Mouse (Mus musculus) heart, adult 8-10 months (tissue): ENCODE results near the gene Slc39a10. TPM values are rescaled to one million over a fixed set of nuclear protein-coding genes. Genes with fewer than 3 reads are reported as not detected.
"Not testable (repeated sequence)": the region's sequence is repeated elsewhere in the genome, so short reads cannot be mapped to it uniquely, and the experiment has no call there.

Experiments used
- DNase-seq: peaks from one replicate; pipeline ENCODE4 v3.0.0; 2022; ENCODE audit warnings: low spot score
- total RNA-seq, 4 experiments: library from RNA; stranded (reverse); gene quantifications; 2 replicates each; pipeline ENCODE4 v1.2.4; 2022

Gene Slc39a10
- total RNA-seq, 4 experiments from 2014 or later: 5.5 to 8.5 (median 7.6) TPM

GRCm38 (mm10) chr1:46864175-46864885 is 28.3 kb downstream of the Slc39a10 start:
- DNase-seq: no peak

DNA sequence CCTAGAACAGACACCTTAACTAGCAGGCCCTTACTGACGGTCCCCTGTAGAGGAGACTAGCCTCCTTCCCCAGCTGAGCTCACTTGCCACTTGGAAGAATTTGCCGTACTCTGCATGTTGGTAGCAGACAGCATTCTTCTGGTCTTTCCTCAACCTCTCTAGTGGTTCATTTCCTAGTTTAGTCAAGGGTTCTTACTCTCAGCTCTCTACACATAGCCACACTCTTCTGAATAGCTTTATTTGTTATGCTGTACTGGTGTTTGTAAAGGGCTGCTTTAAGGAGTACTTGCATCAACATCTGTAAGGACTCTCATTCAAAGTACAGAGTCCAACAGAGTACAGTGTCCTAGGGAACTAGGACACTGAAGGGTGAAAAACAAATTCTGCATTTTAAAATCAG is 29.2 kb downstream of the Slc39a10 start:
- DNase-seq: no peak

DNA sequence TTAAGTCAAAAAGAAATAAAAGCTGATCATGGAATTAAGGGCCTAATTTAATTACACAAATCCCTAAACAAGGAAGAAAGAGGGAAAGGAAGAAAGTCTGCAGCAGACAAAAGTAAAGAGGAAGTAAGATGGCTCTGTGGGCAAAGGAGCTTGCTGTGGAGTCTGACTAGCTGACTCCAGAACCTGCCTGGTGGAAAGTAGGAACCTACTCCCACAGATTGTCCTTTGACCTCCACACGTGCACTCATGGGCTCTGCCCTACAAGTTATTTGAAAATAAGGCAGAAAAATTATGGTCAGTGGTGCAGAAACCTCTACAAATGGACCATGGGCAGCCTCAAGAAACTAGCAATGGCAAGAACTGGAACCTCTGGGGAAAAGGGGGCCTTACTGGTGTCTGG is 32.6 kb downstream of the Slc39a10 start:
- DNase-seq: no peak

DNA sequence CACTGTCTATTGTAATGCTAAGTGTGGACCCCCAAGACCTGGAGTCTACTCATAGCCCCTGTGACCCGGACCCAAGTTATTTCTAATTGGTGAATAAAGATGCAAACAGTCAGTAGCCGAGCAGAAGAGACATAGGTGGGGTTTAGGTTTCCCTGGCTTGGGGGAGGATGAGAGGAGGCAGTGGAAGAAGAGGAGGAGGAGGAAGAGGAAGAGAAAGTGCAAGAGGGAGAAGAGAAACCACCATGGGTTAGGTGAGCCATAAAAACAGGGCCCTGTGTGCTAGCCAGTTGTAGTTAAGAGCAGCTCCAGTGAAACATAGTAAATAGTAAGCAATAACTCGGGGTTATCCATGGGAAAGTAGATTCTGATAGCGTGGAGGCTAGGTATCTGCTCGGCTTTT is 34.1 kb downstream of the Slc39a10 start:
- no peak for DNase-seq

DNA sequence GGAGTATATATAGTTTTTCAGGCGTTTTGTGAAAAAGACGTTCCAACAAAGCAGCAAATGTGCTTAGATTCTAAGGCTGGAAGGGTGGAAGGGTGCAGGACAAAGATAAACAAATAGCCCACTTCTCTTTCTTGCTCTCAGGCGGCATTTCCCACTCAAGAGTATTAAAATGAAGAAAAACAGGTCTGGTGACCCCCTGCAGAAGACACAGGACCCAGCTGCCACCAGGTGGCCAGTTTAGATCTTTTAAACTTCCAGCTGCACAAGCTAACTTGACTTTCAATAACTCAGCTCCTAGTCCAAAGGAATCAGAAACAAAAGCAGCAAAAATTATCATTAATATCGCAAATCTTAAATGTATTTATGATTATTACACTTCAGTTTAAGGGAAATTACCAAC is 36.2 kb downstream of the Slc39a10 start:
- DNase-seq: no peak

- DNase-seq: peak; percentile 88
Observed at GRCm38 (mm10) chr1:46854036-46854900, 38.4 kb downstream of the Slc39a10 start.

- DNase-seq: peak; percentile 96
Observed at GRCm38 (mm10) chr1:46853317-46854035, 39.2 kb downstream of the Slc39a10 start.

GRCm38 (mm10) chr1:46852600-46853272 is 39.9 kb downstream of the Slc39a10 start:
- DNase-seq: peak; percentile 51

GRCm38 (mm10) chr1:46852216-46852599 is 40.4 kb downstream of the Slc39a10 start:
- DNase-seq: no peak

- no peak for DNase-seq
Observed at GRCm38 (mm10) chr1:46851586-46851985, 41.1 kb downstream of the Slc39a10 start.

- peak; percentile 91 for DNase-seq
Observed at GRCm38 (mm10) chr1:46849758-46850157, 42.9 kb downstream of the Slc39a10 start.

DNA sequence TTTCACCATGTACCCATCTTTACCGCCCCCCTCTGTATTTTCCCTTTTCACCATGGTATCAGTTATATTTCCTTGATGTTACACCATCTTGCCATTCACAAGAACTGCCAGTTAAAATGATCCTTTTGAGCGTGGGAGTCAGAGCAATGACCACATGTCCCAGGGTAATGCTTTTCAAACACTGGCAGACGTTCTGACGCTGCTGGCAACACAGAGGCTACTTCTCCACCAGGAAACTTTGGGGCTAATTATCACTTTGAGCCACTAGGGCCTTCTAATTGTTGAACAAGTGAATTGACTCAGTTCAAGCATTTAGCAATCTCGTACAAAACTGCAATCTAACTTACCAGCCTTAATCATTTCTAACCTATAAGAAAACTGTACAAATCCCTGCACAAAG is 47.4 kb downstream of the Slc39a10 start:
- no peak for DNase-seq

DNA sequence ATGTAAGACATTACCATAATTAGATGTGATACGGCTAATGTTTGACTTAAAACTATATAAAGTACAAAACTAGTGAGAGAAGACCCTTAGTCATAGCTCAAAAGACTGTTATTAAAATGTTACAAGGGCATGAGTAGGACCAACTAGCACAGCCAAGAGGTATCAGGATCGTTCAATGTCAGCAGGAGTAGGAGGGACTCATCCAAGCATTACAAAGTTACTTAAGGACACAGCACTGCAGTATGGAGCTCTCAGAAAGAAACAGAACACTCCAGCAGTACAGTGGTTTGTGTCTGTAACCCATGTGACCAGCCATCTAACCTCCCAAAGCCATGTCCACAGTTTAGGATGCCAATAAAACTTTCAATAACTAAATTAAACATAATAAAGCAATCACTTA is 48.4 kb downstream of the Slc39a10 start:
- DNase-seq: no peak

- DNase-seq: no peak
Observed at GRCm38 (mm10) chr1:46843406-46843805, 49.2 kb downstream of the Slc39a10 start.

DNA sequence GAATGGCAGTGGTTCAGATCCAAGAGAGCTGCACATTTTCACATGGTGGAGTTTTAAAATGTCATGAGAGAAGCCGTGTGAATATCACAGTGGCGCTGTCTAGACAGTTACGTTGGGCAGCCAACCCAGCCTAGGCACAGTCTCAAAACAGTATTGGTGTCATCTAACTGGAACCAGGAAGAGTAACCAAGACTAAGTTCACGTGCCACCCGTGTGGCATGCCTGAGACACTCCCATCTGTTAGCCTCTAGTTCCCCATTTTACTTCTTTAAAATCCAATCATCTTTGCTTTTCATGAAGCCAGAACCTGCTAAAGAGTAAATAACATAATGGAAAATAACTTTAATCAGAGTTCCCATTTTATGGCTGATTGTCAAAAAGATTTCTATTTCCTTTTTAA is 60.7 kb downstream of the Slc39a10 start:
- DNase-seq: peak; percentile 5

- DNase-seq: no peak
Observed at GRCm38 (mm10) chr1:46830066-46830843, 62.4 kb downstream of the Slc39a10 start.

- DNase-seq: no peak
Observed at GRCm38 (mm10) chr1:46822256-46822972, 70.2 kb downstream of the Slc39a10 start.

- no peak for DNase-seq
Observed at GRCm38 (mm10) chr1:46817934-46818333, 74.7 kb downstream of the Slc39a10 start.

GRCm38 (mm10) chr1:46808630-46809029 is 84.0 kb downstream of the Slc39a10 start:
- DNase-seq: not testable (repeated sequence)

DNA sequence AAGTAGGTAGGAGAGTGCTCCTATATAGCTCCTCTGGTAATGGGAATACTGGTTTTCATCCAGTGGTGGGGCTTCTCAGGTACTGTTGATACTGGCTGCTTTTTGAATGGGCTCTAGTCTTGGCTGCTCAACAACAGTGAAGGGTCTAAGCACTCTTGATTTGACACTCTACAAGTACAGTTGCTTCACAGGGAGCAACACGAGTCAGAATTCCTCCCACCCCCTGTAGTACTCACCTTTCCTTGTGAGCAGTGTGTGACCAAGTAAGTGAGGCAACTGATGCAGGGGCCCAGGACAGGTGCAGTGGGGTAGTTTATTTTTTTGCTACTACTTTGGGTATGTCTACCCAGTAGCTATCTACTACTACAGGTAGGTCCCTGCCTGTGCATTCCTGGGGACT is 87.6 kb downstream of the Slc39a10 start:
- no peak for DNase-seq
